Comparison of ENCODE assay signal across 10 mouse cellular contexts in genomic region chr6:90704705-90705344, GRCm38 (mm10).
DNase-seq lines count a peak whose midpoint lies in the region; ATAC-seq and TF ChIP-seq lines count a peak whose summit lies in the region.
"Had no signal": no experiment of that assay in that cellular context is flagged by ENCODE, and none has a peak within 500 bp of the region (broad histone marks: within the 10 kb centered on the region; RNA-seq: fewer than 3 reads in every experiment).

No protein-coding gene starts in this region.

- peaks cover 97% of the 10 kb centered on the region for H3K4me1 ChIP-seq in heart, embryonic 10.5 days
- H3K4me1 ChIP-seq in liver, postnatal 0 days (ENCODE audit: insufficient read depth), result peaks cover 88% of the 10 kb centered on the region
- H3K4me1 ChIP-seq in stomach, postnatal 0 days (replicated peaks; ENCODE audit: control insufficient read depth, insufficient read depth), result peaks cover 41% of the 10 kb centered on the region

- H3K27me3 ChIP-seq in heart, embryonic 10.5 days (ENCODE audit: insufficient read depth, poor library complexity, severe bottlenecking), result no peaks in the 10 kb centered on the region
- no peaks in the 10 kb centered on the region for H3K27me3 ChIP-seq in liver, postnatal 0 days (ENCODE audit: insufficient read depth, low read length)
- no peaks in the 10 kb centered on the region for H3K27me3 ChIP-seq in stomach, postnatal 0 days (ENCODE audit: control insufficient read depth, insufficient read depth, low read length)
- H3K27me3 ChIP-seq: embryonic facial prominence, embryonic 12.5 days; limb, embryonic 12.5 days had no signal

- peak; percentile 74 for DNase-seq in gastrocnemius, adult 2 months
- no peak for DNase-seq in gastrocnemius, postnatal 4 days (ENCODE audit: low spot score in 2 of 2)
- peak; percentile 58 for DNase-seq in right cerebral cortex, postnatal 4 days
- DNase-seq in right cerebral cortex, postnatal 25 days, result no peak
- DNase-seq in heart, embryonic 10.5 days (ENCODE audit: low spot score), result no peak
- peak; percentile 73 for DNase-seq in liver, postnatal 0 days
- no peak for DNase-seq in thymus, postnatal 0 days (ENCODE audit: low spot score)
- no peak for DNase-seq in stomach, postnatal 0 days (ENCODE audit: low spot score)

- peak overlapping the region; percentile 10; the same call in 1 of the 2 replicates for H3K9ac ChIP-seq in liver, postnatal 0 days (replicated peaks)
- H3K9ac ChIP-seq in stomach, postnatal 0 days (ENCODE audit: low read length), result no peak overlapping the region
- H3K9ac ChIP-seq: embryonic facial prominence, embryonic 12.5 days; limb, embryonic 12.5 days had no signal

- TF ChIP-seq CTCF in gastrocnemius, adult 2 months (IDR thresholded peaks at IDR 0.05), result 0 out of 2 replicates have a peak, but pooled peaks have one; percentile 5
- TF ChIP-seq CTCF in liver, postnatal 0 days (IDR thresholded peaks at IDR 0.05; ENCODE audit: low read depth), result no peak; the same call in 1 of the 2 replicates
- TF ChIP-seq CTCF in stomach, postnatal 0 days (IDR thresholded peaks at IDR 0.05; ENCODE audit: low read depth), result no peak

- no peaks in the 10 kb centered on the region for H3K9me3 ChIP-seq in heart, embryonic 10.5 days
- H3K9me3 ChIP-seq in liver, postnatal 0 days (ENCODE audit: low read length), result no peaks in the 10 kb centered on the region
- H3K9me3 ChIP-seq in stomach, postnatal 0 days (ENCODE audit: control insufficient read depth, low read length), result no peaks in the 10 kb centered on the region
- H3K9me3 ChIP-seq: embryonic facial prominence, embryonic 12.5 days; limb, embryonic 12.5 days had no signal

- H3K36me3 ChIP-seq in heart, embryonic 10.5 days, result no peaks in the 10 kb centered on the region
- no peaks in the 10 kb centered on the region for H3K36me3 ChIP-seq in liver, postnatal 0 days (replicated peaks; ENCODE audit: insufficient read depth, low read length)
- no peaks in the 10 kb centered on the region for H3K36me3 ChIP-seq in stomach, postnatal 0 days (ENCODE audit: control insufficient read depth, insufficient read depth, low read length)
- H3K36me3 ChIP-seq: embryonic facial prominence, embryonic 12.5 days; limb, embryonic 12.5 days had no signal

- intact Hi-C loops in gastrocnemius, adult 2 months (cut with DNase I), result no loop called here

- 66% methylated on average over 2 of the region's 2 CpGs for WGBS in heart, embryonic 10.5 days
- 53% methylated on average over 2 of the region's 2 CpGs for WGBS in liver, postnatal 0 days (ENCODE audit: insufficient replicate concordance)
- WGBS in stomach, postnatal 0 days, result 44% methylated on average over 2 of the region's 2 CpGs

- ATAC-seq in liver, postnatal 0 days, result peak; percentile 65
- ATAC-seq in stomach, postnatal 0 days (ENCODE audit: low FRiP score, low TSS enrichment), result no peak

- TF ChIP-seq EP300 in liver, postnatal 0 days (IDR thresholded peaks at IDR 0.05; ENCODE audit: low read depth), result 0 out of 2 replicates have a peak, but pooled peaks have one; percentile 49
- TF ChIP-seq EP300 in stomach, postnatal 0 days (optimal IDR thresholded peaks at IDR 0.05), result no peak

- no peak overlapping the region for H3K4me2 ChIP-seq in liver, postnatal 0 days (ENCODE audit: low read depth, low read length)
- H3K4me2 ChIP-seq in stomach, postnatal 0 days (replicated peaks; ENCODE audit: low read depth), result no peak overlapping the region
- H3K4me2 ChIP-seq: embryonic facial prominence, embryonic 12.5 days; limb, embryonic 12.5 days had no signal

- H3K27ac ChIP-seq in gastrocnemius, adult 2 months, result peak overlapping the region; percentile 94
- peak overlapping the region; percentile 73 for H3K27ac ChIP-seq in heart, embryonic 10.5 days
- H3K27ac ChIP-seq in liver, postnatal 0 days (ENCODE audit: low read depth), result peak overlapping the region; percentile 64; the same call in 1 of the 2 replicates
- no peak overlapping the region for H3K27ac ChIP-seq in stomach, postnatal 0 days (replicated peaks)
- H3K27ac ChIP-seq: embryonic facial prominence, embryonic 12.5 days had no signal

- no peak overlapping the region for H3K4me3 ChIP-seq in gastrocnemius, adult 2 months
- no peak overlapping the region for H3K4me3 ChIP-seq in heart, embryonic 10.5 days
- H3K4me3 ChIP-seq in liver, postnatal 0 days (ENCODE audit: low read depth, low read length), result no peak overlapping the region
- no peak overlapping the region for H3K4me3 ChIP-seq in stomach, postnatal 0 days (ENCODE audit: low read depth, low read length)
- H3K4me3 ChIP-seq: embryonic facial prominence, embryonic 12.5 days; limb, embryonic 12.5 days had no signal

Comparison
In these comparisons a context has a peak if more than half of its experiments do, and no peak if none do; other contexts are left out.
1. DNase-seq: peak in gastrocnemius, adult 2 months (single experiment), right cerebral cortex, postnatal 4 days (single experiment) and liver, postnatal 0 days (single experiment); none in gastrocnemius, postnatal 4 days (0 of 2), right cerebral cortex, postnatal 25 days (single experiment), heart, embryonic 10.5 days (single experiment), thymus, postnatal 0 days (single experiment) and stomach, postnatal 0 days (single experiment).